Mouse (Mus musculus) A20 (cell line): ENCODE results near the gene Pias3.
"Not testable (repeated sequence)": the region's sequence is repeated elsewhere in the genome, so short reads cannot be mapped to it uniquely, and the experiment has no call there.

ENCODE experiments used
- DNase-seq: peaks from one replicate; pipeline ENCODE4 v3.0.0-alpha.2; 2011; ENCODE audit warnings: low read depth, low spot score

Gene Pias3

DNA sequence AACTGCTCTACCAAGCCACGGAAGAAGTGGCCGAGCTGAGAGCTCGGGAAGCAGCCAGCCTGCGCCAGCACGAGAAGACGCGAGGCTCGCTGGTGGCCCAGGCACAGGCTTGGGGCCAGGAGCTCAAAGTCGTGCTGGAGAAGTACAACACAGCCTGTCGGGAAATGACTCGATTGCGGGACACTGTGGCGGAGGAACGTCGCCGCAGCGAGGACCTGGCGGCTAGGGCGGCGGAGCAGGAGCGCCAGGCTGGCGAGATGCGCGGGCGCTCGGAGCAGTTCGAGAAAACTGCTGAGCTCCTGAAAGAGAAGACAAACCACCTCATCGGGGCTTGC, 11.4 kb upstream of the Pias3 start:
- DNase-seq, result no peak

DNA sequence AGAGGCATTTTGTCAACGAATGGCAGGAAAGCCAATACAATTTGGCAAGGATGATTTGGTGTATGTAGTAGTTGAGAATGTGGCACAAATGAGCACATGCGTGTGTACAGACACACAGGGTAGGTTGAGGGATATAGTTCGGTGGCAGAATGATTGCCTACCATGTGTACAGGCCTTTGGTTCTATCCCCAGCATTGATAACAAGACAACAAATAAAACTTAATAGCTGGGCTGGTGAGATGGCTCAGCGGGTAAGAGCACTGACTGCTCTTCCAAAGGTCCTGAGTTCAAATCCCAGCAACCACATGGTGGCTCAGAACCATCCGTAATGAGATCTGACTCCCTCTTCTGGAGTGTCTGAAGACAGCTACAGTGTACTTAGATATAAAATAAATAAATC, 10.1 kb upstream of the Pias3 start:
- not testable (repeated sequence) for DNase-seq

DNA sequence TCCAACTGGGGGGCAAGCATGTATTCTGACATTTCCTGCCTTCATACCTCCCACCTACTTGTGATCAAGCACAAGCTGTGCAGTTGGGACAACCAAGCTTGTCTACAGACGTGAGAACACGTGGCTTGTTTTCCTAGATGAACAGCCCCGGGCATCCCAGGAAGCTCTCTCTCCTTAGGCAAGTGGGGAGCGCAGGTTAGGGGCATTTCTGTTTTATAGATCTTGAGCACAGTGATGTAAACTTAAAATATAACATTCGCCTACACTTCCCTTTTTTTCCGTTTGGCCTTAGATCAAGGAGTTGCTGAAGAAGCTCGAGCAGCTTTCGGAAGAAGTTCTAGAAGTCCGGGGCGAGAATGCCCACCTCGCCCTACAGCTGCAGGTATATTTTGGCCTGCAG, 7.3 kb upstream of the Pias3 start:
- peak; percentile 33 for DNase-seq

DNA sequence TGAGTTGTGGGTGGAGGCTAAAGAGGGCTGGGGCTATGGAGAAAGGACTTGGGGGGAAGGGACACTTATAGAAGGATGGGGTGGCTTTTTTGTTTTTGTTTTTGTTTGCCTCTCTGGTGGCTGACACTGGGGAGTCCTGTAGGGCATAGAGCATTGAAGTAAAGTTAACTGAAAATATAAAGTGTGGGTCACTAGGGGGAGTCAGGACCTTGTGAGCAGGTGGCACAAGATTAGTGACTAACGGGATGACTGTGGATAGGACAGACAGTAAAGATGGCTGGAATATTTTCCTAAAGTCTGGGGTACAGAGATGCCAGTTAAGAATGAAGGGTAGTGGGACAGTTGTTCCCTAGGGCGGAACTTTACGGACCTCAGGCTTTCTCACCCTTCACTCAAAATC, 5.9 kb upstream of the Pias3 start:
- no peak for DNase-seq

DNA sequence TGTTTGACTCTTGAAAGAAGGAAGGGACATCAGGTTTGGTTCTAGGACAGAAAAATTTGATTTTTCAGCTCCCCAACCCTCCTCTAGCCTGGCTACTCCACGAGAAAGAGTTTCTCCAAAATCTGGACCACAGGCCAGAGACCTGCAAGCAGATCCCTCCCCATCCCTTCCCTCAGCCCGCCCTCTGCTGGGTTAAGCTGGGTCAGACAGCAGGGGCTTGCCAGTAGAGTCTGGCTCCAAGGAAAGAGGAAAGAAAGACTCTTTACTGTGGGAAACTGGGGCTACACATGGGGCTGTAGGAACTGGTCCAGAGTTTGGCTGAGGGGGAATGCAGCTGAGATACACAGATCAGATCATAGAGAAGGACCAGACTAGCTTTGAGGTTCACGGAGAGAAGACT, 3.7 kb upstream of the Pias3 start:
- DNase-seq, result no peak

DNA sequence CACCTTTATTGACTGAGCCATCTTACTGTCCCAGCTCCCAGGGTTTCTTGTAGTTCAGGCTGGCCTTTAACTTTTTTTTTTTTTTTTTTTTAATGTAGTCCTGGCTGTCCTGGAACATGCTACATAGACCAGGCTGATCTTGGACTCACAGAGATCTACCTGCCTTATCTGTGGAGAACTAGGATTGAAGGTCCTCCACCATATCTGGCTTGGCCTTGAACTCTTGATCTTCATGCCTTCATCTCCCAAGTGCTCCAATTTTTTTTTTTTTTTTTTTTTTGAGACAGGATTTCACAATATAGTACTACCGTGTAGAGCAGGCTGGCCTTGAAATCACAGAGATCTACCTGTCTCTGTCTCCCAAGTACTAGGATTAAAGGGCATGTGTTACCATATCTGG, 2.6 kb upstream of the Pias3 start:
- DNase-seq, result no peak

DNA sequence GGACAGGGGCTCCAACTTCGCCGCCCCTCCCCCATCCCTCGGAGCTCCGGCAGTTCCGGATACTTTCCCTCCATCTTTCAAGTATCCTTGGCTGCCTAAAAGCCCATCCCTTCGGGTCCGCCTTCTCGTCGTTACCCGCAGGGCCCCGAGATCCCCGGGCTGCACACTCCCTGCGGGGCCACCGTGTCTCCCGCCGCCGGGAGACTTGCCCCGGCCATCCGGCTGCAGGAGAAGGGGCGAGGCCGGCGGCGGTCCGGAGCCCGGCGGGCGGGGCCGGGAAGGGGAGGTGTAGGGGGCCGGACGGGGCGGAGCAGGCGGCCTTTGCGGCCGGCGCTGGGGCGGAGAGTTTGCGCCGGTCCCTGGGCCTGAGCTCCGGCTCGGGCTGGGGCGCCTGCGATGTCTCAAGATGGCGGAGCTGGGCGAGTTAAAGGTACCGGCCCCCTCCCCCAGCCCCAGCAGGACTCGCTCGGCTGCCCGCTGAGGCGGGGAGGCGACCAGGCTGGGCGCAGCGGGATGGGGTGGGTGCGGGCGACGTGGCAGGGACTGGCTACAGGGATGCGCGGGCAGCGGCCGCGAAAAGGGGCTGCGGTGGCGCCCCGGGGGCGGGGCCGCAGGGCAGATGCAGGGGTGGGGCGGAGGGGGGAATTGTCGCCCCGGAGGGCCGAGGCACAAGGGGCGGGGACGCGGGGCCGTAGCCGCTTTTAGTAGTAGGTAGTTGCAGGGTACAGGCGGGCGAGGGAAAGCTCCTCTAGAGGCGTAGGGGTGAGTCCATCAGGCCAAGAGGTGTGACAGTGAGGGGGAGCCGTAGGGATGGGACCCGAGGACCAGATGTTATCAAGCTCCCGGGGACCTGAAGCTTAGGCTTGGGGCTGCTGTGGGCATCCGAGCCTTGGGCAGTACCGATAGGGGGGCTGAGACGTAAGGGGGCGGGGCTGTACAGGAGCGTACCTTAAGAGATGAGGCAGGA, 865 bp downstream of the Pias3 start:
- DNase-seq, result peak; percentile 96

DNA sequence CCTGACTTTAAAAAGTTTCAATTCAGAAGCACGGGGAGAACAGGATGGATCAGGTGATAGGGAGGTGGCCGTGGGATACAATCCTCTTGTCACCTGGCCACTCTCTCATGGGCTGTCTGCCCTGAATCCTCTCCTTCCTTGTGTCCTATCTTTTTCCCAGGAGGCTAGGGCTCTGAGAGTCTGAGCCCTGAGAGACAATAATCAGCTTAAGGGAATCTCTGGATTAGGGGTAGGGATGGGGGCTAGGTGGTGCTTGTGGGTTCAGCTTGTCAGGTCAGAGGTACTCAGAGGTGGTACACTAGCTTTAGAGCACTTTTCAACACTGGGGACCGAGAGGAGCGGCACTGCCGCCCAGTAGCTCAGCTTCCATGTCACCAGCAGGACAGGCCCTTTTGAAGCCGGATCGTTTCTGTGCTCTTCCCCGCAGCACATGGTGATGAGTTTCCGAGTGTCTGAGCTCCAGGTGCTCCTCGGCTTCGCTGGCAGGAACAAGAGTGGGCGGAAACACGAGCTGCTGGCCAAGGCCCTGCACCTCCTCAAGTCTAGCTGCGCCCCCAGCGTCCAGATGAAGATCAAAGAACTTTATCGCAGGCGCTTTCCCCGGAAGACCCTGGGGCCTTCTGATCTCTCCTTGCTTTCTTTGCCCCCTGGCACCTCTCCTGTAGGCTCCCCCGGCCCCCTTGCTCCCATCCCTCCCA, 3.0 kb downstream of the Pias3 start:
- no peak for DNase-seq

DNA sequence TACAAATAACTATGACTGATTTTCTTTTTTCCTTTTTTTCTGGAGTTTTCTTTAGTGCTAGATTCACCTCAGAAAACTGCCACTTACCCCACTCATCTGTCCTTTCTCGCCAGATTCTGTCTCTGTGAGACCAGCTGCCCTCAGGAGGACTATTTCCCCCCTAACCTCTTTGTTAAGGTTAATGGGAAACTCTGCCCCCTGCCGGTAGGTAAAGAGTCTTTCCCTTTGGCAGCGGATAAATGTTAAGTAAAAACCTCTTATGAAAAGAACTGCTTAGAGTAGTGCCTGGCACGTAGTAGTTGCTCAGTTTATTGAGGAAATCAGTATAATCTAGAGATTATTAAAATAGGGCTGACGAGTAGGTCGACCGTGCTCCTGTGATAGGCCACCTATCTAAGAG, 4.2 kb downstream of the Pias3 start:
- peak; percentile 71 for DNase-seq

DNA sequence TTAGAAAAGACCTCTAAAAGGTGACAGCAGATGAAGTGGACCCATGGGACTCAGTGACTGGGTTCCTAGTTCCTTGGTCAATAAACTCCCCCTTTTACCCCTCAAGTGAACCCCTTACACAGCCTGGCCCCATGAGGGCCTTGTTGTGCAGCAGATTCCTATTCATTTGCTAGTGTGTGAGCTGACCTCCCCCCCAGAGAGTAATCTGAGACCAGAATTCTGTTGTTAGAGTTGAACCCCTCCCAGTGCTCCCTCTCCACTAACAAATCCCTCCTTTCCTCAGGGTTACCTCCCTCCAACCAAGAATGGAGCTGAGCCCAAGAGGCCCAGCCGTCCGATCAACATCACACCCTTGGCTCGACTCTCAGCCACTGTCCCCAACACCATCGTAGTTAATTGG, 4.8 kb downstream of the Pias3 start:
- no peak for DNase-seq

DNA sequence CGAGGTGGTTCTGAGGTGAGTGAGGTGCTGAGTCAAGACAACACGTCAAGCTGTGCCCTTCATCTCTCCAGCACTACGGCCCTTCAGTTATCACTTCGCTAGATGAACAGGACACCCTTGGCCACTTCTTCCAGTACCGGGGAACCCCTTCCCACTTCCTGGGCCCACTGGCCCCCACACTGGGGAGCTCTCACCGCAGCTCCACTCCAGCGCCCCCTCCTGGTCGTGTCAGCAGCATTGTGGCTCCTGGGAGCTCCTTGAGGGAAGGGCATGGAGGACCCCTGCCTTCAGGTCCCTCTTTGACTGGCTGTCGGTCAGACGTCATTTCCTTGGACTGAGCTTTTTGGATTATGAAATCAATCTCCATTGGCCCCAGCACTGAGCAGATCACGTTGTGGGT, 8.6 kb downstream of the Pias3 start:
- DNase-seq, result peak; percentile 25

DNA sequence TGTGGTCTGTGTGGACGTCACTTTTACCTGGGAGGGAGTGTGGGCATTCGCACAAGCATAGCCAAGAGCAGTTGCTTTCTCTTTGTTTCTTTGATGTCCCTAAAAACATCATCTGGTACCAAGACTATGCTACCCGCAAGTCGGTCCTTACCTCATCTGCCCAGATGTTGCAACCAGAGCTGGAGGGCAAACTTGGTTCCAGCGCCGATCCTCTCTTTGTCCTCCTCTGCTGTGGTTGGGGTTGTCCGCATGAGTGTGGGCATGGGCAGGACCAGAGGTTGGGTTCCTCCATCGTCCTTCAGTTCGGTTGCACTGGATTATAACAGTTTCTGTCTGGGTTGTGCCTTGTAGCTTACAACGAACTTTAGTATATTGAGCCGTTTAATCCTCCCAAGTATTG, 10.0 kb downstream of the Pias3 start:
- no peak for DNase-seq

DNA sequence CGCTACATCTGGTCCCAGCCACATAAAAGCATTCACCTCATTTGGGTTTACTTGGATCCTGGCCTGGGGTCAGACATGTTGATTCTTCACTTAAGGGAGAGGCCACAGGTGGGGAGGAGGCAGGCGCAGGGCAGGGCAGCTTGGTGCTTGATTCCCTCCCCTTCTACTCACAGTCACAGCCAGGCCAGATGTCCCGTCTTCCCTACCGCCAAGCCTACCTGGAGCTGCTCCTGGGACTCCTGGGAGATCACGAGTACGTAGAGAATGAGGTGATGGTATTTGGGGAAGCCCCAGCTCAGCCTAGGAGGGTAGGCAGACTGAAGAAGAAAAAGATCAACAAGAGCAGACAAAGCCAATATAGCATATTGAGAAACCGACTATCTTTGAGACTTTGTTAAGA, 10.8 kb downstream of the Pias3 start:
- no peak for DNase-seq

DNA sequence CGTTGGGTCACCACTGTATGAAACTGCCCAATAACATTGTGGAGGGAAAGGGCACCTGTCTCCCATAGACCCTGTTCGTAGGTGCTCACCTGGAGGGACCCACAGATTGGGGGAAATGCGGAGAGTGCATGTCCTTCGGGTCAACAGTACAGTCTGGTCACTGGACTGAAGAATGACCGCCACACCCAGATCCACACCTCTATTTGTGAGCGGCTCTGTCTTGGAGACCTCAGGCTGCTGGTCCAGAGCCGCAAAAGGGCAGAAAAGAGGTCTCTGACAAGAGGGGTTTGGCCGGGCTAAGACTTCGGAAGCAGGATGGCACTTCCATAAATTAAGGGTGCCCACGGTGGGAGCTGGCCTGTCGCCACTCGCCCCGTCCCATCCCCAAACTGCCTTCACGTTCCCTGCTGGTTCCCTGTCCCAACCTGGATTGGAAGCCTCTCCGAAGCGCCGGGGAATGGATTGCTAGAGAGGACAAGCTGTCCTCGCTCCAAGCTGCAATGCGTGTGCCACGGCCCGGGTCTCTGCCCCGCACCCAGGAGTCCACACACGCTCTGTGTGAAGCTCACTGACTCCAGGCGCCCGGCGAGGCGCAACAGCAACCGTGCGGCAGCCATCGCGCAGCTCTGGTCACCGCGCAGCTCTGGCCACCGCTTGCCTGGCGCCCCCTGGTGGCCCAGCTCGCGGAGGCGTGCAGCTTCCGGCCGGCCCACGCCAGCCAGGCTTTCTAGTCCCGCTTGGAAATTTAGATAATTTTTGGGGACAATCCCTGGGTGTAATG, 11.9 kb downstream of the Pias3 start, which contains the start of gene Nudt17:
Gene Nudt17 (minus strand): TSS at position 660 of the 781 bp plus-strand sequence.
- peak; percentile 72 for DNase-seq

DNA sequence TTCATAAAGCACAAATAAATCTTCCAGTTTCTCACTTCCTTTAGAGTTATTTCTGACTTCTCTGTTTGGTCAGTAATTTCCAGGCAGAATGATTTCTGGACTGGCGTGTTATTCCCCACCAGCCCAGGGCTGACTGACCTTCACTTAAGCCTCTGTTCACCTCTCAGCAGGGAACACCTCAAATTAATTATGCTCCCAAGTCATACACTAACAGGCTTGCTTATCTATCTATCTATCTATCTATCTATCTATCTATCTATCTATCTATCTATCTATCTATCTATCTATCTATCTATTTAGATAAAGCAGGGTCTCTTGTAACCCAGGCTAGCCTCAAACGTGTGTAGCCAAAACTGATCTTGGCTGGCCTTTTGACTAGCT, 12.5 kb downstream of the Pias3 start:
- no peak for DNase-seq

DNA sequence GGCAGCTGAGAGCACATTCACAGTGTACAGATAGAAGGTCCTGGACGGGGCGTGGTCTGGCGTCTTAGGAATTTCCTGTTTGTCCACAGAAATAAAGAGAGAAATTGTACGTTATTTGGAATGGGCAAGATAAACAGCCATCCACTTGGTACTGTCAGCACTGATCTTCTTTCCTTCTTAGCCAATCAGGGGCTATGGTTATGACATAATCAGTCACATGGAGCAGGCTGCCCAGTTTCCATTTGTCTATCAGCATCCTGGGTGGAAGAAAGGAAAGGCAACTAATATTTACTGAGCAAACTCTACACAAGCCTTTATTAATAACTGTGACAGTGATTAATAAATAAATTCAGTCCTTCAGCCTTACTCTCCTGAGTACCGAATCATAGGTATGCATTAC, 18.1 kb downstream of the Pias3 start:
- DNase-seq, result no peak

DNA sequence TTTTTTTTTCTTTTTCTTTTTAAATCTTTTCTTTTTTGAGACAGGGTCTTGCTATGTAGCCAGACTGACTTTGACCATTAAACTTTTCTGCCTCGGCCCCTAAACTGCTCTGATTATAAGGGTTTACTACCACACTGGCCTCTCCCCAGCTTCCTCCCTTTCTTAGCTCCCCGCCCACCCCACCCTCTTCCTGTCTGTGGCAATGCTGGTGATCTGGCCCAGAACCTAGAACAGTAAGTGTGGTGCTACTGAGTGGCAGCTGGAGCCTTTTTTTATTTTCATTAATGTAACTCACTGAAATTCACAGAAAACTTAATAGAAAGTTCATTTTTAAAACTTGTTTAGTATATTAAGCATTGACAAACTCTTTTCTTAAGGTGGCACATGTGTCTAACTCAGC, 19.7 kb downstream of the Pias3 start:
- DNase-seq, result no peak

DNA sequence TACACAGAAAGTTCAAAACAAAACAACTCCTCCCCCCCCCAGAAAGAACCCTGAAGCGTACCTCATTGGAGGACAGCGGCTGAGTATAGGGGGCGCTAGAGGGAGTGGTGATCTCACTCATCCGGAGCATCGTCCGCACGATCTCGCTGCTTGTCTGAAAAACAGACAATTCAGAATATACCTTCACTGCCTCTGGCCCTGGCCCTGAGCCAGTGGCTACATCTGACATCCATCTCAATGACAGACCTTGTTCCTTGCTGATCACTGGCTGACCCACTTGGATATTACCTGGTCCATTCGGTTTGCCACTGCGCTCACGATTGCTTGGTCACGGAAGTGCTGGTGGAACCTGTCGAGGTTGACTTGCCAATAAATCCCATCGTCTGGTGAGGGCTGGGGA, 23.0 kb downstream of the Pias3 start:
- DNase-seq, result no peak

DNA sequence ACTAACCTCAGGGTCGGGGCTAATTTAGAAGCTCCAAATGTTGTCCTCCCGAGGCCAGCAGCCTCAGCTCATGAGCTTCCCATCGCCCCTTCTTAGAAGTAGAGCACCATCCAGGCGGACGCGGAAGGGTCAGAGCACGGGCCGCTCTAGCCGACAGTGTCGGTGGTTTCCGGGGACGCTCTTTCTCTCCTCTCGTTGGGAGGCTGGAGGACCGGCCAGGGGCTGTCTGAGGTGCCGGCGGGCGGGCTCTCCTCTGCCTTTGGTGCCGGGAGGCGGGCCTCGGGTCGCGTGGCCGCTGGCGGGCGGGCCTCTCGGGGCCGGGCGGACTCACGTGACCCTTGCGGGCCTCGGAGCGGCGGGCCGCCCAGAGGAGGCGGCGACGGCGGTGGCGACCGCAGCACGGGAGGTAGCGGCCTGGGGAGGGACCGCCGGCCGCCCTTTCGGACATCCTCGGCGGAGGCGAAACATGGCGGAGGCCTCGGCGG, 31.2 kb downstream of the Pias3 start, which contains the start of the genes Polr3c and Rnf115:
Gene Polr3c (minus strand): TSS at position 286 of the 485 bp plus-strand sequence.
Gene Rnf115 (plus strand): TSS at position 322 of the 485 bp plus-strand sequence.
- peak; percentile 96 for DNase-seq

DNA sequence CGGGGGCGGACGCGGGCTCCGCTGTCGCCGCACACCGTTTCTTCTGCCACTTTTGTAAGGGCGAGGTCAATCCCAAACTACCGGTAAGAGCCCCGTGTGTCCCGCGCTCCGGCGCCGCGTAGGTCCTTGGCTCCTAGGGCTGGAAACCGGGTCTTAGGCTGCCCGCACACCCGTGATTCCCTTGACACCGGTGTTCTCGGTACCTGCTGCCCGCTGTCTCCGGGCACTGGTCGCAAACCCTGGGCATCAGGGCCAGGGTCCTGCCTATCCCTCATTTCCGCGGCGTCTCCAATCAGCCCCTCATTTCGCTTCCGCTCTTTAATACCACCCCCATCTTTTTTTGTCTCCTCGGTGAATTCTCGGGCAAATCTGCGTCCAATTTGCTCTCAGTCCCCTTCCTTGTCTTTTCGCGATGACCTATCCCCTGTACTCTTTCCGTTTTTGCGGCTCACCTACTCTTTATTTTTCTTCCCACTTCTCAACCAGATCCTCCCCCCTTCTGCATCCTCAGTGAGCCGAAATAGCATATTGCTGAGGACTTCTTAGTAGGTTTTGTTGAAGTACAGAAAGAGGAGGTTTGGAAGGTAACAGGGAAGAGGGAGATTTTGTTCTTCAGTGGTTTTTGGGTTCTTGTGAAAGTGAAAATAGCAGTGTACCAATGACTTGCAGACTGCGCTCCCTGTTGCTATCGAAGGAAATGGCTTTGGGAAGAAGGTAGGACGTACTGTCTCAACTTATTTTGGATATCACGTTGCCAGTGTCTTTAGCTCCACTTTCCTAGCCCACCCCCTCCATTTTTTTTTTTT, 31.8 kb downstream of the Pias3 start:
- DNase-seq, result peak; percentile 76
